ENCODE assay signal across 12 mouse cellular contexts in the genomic region with DNA sequence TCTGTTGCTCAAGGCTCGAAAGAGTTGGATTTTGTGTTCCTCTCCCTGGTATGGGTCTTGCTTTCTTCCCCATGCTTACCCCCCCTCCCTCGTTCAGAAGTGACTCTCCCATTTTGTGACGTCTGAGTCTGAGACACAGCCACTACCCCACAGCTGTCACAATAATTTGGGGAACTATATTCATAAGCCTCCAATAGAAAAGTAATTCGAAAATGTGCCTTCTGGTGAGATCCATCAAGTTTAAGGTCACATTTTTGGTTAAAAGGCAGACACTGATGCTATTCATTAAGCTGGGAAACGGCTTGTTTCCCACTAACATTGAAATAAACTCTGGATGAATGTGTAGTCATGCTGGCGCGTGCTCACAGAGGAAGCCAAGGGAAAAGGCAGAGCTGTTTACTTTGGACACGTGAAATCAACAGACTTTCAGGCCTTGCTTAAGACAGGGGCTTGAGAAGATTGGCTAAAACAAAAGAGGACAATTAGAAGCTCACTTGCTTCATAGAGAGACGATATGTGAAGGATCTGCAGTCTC.
DNase-seq lines count a peak whose midpoint lies in the region; ATAC-seq and TF ChIP-seq lines count a peak whose summit lies in the region.
"Had no signal": no experiment of that assay in that cellular context is flagged by ENCODE, and none has a peak within 500 bp of the region (broad histone marks: within the 10 kb centered on the region; RNA-seq: fewer than 3 reads in every experiment).

No protein-coding gene starts in this region.

- no peak for TF ChIP-seq CTCF in lung, embryonic 14.5 days (IDR thresholded peaks at IDR 0.05; ENCODE audit: low read depth)
- TF ChIP-seq CTCF in lung, postnatal 0 days (IDR thresholded peaks at IDR 0.05), result no peak
- no peak for TF ChIP-seq CTCF in stomach, postnatal 0 days (IDR thresholded peaks at IDR 0.05; ENCODE audit: low read depth)

- no peaks in the 10 kb centered on the region for H3K36me3 ChIP-seq in lung, embryonic 14.5 days (ENCODE audit: insufficient read depth)
- no peaks in the 10 kb centered on the region for H3K36me3 ChIP-seq in lung, postnatal 0 days (ENCODE audit: insufficient read depth, low read length)
- H3K36me3 ChIP-seq in stomach, postnatal 0 days (ENCODE audit: control insufficient read depth, insufficient read depth, low read length), result no peaks in the 10 kb centered on the region
- H3K36me3 ChIP-seq: liver, embryonic 13.5 days had no signal

- peaks cover 13% of the 10 kb centered on the region for H3K4me1 ChIP-seq in lung, embryonic 14.5 days (ENCODE audit: insufficient read depth)
- H3K4me1 ChIP-seq in lung, postnatal 0 days (ENCODE audit: insufficient read depth, low read depth, low read length), result no peaks in the 10 kb centered on the region
- no peaks in the 10 kb centered on the region for H3K4me1 ChIP-seq in stomach, postnatal 0 days (replicated peaks; ENCODE audit: control insufficient read depth, insufficient read depth)

- no peak overlapping the region for H3K4me3 ChIP-seq in lung, embryonic 14.5 days (ENCODE audit: low read depth, low read length)
- H3K4me3 ChIP-seq in lung, postnatal 0 days (ENCODE audit: low read depth, low read length), result no peak overlapping the region
- no peak overlapping the region for H3K4me3 ChIP-seq in stomach, postnatal 0 days (ENCODE audit: low read depth, low read length)
- H3K4me3 ChIP-seq: liver, embryonic 13.5 days had no signal

- peak; percentile 50 to 69 for DNase-seq in heart, adult 18-20 months
- no peak for DNase-seq in heart, postnatal 14 days
- DNase-seq in lung, embryonic 14.5 days, result peak; percentile 52
- no peak for DNase-seq in lung, postnatal 0 days (ENCODE audit: low spot score)
- peak; percentile 18 to 22 for DNase-seq in heart, postnatal 36 days
- no peak for DNase-seq in stomach, postnatal 0 days (ENCODE audit: low spot score)
- DNase-seq in adrenal gland, adult 2 months, result no peak
- DNase-seq: B cell, adult 2 months; cerebellum, postnatal 14 days; liver, embryonic 13.5 days; right cerebral cortex, postnatal 25 days had no signal

- H3K27ac ChIP-seq in lung, embryonic 14.5 days (ENCODE audit: low read depth), result no peak overlapping the region
- no peak overlapping the region for H3K27ac ChIP-seq in lung, postnatal 0 days (ENCODE audit: low read length)
- H3K27ac ChIP-seq in stomach, postnatal 0 days (replicated peaks), result peak overlapping the region; percentile 8
- H3K27ac ChIP-seq: liver, embryonic 13.5 days had no signal

- no peaks in the 10 kb centered on the region for H3K9me3 ChIP-seq in lung, embryonic 14.5 days (ENCODE audit: low read depth, low read length)
- no peaks in the 10 kb centered on the region for H3K9me3 ChIP-seq in lung, postnatal 0 days (ENCODE audit: low read length)
- H3K9me3 ChIP-seq in stomach, postnatal 0 days (ENCODE audit: control insufficient read depth, low read length), result no peaks in the 10 kb centered on the region
- H3K9me3 ChIP-seq: liver, embryonic 13.5 days had no signal

- TF ChIP-seq EP300 in lung, postnatal 0 days (IDR thresholded peaks at IDR 0.05), result no peak; the same call in 1 of the 2 replicates
- TF ChIP-seq EP300 in stomach, postnatal 0 days (optimal IDR thresholded peaks at IDR 0.05), result no peak

- H3K4me2 ChIP-seq in lung, embryonic 14.5 days, result no peak overlapping the region
- no peak overlapping the region for H3K4me2 ChIP-seq in lung, postnatal 0 days (replicated peaks; ENCODE audit: low read depth, low read length)
- H3K4me2 ChIP-seq in stomach, postnatal 0 days (replicated peaks; ENCODE audit: low read depth), result no peak overlapping the region
- H3K4me2 ChIP-seq: liver, embryonic 13.5 days had no signal

- 43% methylated on average over 9 of the region's 9 CpGs for WGBS in lung, embryonic 14.5 days
- WGBS in lung, postnatal 0 days, result 45% methylated on average over 9 of the region's 9 CpGs
- 27% methylated on average over 9 of the region's 9 CpGs for WGBS in stomach, postnatal 0 days

- no peak for ATAC-seq in lung, embryonic 14.5 days (ENCODE audit: insufficient read depth)
- ATAC-seq in lung, postnatal 0 days, result no peak
- peak; percentile 47; the same call in 1 of the 2 replicates for ATAC-seq in stomach, postnatal 0 days (ENCODE audit: low FRiP score, low TSS enrichment)
- no peak for ATAC-seq in erythroid progenitor cell, adult 5-6 weeks (replicated peaks; ENCODE audit: low FRiP score, poor library complexity, severe bottlenecking)

- H3K27me3 ChIP-seq in lung, embryonic 14.5 days (ENCODE audit: insufficient read depth, low read length), result no peaks in the 10 kb centered on the region
- H3K27me3 ChIP-seq in lung, postnatal 0 days (replicated peaks; ENCODE audit: insufficient read depth, low read length), result no peaks in the 10 kb centered on the region
- H3K27me3 ChIP-seq in stomach, postnatal 0 days (ENCODE audit: control insufficient read depth, insufficient read depth, low read length), result no peaks in the 10 kb centered on the region
- H3K27me3 ChIP-seq: liver, embryonic 13.5 days had no signal

- H3K9ac ChIP-seq in lung, embryonic 14.5 days, result no peak overlapping the region
- no peak overlapping the region for H3K9ac ChIP-seq in lung, postnatal 0 days (replicated peaks; ENCODE audit: low read depth)
- no peak overlapping the region for H3K9ac ChIP-seq in stomach, postnatal 0 days (ENCODE audit: low read length)
- H3K9ac ChIP-seq: liver, embryonic 13.5 days had no signal

- intact Hi-C loops in heart, postnatal 14 days (cut with DNase I), result loop anchor here (10.0 kb wide), 3 partner anchors 230 to 830 kb away; a partner anchor contains a TSS
- intact Hi-C loops in heart, postnatal 36 days (cut with DNase I), result loop anchor here (10.0 kb wide), 1 partner anchor 230 kb away; no protein-coding TSS in a partner anchor

Comparison
In these comparisons a context has a peak if more than half of its experiments do, and no peak if none do; other contexts are left out.
1. DNase-seq: peak in heart, adult 18-20 months (2 of 2), lung, embryonic 14.5 days (single experiment) and heart, postnatal 36 days (2 of 2); none in heart, postnatal 14 days (0 of 2), lung, postnatal 0 days (single experiment), stomach, postnatal 0 days (single experiment) and adrenal gland, adult 2 months (single experiment).